Mouse (Mus musculus) MEL (cell line): ENCODE results near the gene Tjp2. TPM values are rescaled to one million over a fixed set of nuclear protein-coding genes. Genes with fewer than 3 reads are reported as not detected.

ENCODE experiments used
- DNase-seq: peaks from one replicate; pipeline ENCODE4 v3.0.0; 2011; ENCODE audit warnings: low read depth, low spot score
- H3K27ac ChIP-seq: 2 replicates; pipeline ENCODE4 v1.5.1; 2012; ENCODE audit warnings: low read depth, mild to moderate bottlenecking, control low read depth, low read length, moderate library complexity; ENCODE audit not compliant: control insufficient read depth
- H3K27me3 ChIP-seq, 2 experiments: fragments of 150-350 bp in 1 of 2; sonication (generic) in 1 of 2; 2 replicates each; pipeline ENCODE4 v1.6.1; 2012; ENCODE audit warnings: low read length in 2 of 2, mild to moderate bottlenecking in 2 of 2, improper control_type of control experiment in 1 of 2, moderate library complexity in 1 of 2; ENCODE audit not compliant: insufficient read depth in 2 of 2, control insufficient read depth in 1 of 2
- H3K36me3 ChIP-seq, 2 experiments: 2 replicates each; pipeline ENCODE4 v1.6.1; 2012 to 2014; ENCODE audit warnings: low read length in 2 of 2, improper control_type of control experiment in 1 of 2, inconsistent platforms in 1 of 2, mild to moderate bottlenecking in 1 of 2; ENCODE audit not compliant: insufficient read depth in 2 of 2, control insufficient read depth in 1 of 2
- H3K4me1 ChIP-seq, 2 experiments: fragments of 150-350 bp in 1 of 2; sonication (generic) in 1 of 2; 2 replicates each; pipeline ENCODE4 v1.6.1; 2012; ENCODE audit warnings: low read length in 2 of 2, improper control_type of control experiment in 1 of 2, mild to moderate bottlenecking in 1 of 2; ENCODE audit not compliant: insufficient read depth in 2 of 2, control insufficient read depth in 1 of 2
- H3K4me3 ChIP-seq, 2 experiments: fragments of 150-350 bp in 1 of 2; sonication (generic) in 1 of 2; 2 replicates each; pipeline ENCODE4 v1.5.1; 2012; ENCODE audit warnings: low read depth in 2 of 2, low read length in 2 of 2, mild to moderate bottlenecking in 2 of 2, moderate library complexity in 2 of 2, control low read depth in 1 of 2, improper control_type of control experiment in 1 of 2; ENCODE audit not compliant: control insufficient read depth in 1 of 2, insufficient read depth in 1 of 2
- H3K79me2 ChIP-seq: 2 replicates; pipeline ENCODE4 v1.6.1; 2012; ENCODE audit warnings: mild to moderate bottlenecking, low read length, moderate library complexity; ENCODE audit not compliant: control insufficient read depth, poor library complexity, insufficient read depth
- H3K9ac ChIP-seq: 2 replicates; pipeline ENCODE4 v1.6.1; 2012; ENCODE audit warnings: low read depth, mild to moderate bottlenecking, control low read depth, low read length, moderate library complexity; ENCODE audit not compliant: control insufficient read depth, poor library complexity, severe bottlenecking
- H3K9me3 ChIP-seq: fragments of 150-350 bp; sonication (generic); replicated peaks from 2 replicates; pipeline ENCODE4 v1.6.1; 2012; ENCODE audit warnings: mild to moderate bottlenecking, low read length, improper control_type of control experiment, moderate library complexity; ENCODE audit not compliant: insufficient read depth
- BHLHE40 ChIP-seq: IDR thresholded peaks from 2 replicates; pipeline ENCODE4 v1.6.1; 2012; ENCODE audit warnings: low read depth, mild to moderate bottlenecking, inconsistent platforms, low read length, improper control_type of control experiment, borderline replicate concordance
- CHD2 ChIP-seq: IDR thresholded peaks from 2 replicates; pipeline ENCODE4 v1.6.1; 2011; ENCODE audit warnings: low read length, improper control_type of control experiment
- EP300 ChIP-seq, 2 experiments: IDR thresholded peaks; 2 replicates each; pipeline ENCODE4 v1.6.1; 2011; ENCODE audit warnings: improper control_type of control experiment in 2 of 2, low read length in 2 of 2, low read depth in 1 of 2, mild to moderate bottlenecking in 1 of 2
- GABPA ChIP-seq: IDR thresholded peaks from 2 replicates; pipeline ENCODE4 v1.6.1; 2012; ENCODE audit warnings: low read depth, mild to moderate bottlenecking, inconsistent platforms, low read length, improper control_type of control experiment, moderate library complexity
- GATA1 ChIP-seq: IDR thresholded peaks from 2 replicates; pipeline ENCODE4 v1.6.1; 2011; ENCODE audit warnings: low read depth, low read length, improper control_type of control experiment
- HCFC1 ChIP-seq: IDR thresholded peaks from 2 replicates; pipeline ENCODE4 v1.6.1; 2012; ENCODE audit warnings: low read depth, mild to moderate bottlenecking, inconsistent platforms, low read length, improper control_type of control experiment, moderate library complexity
- JUND ChIP-seq: IDR thresholded peaks from 2 replicates; pipeline ENCODE4 v1.6.1; 2011; ENCODE audit warnings: low read depth, mild to moderate bottlenecking, improper control_type of control experiment, low read length
- KAT2A ChIP-seq: conservative IDR thresholded peaks from 2 replicates; pipeline ENCODE4 v1.6.1; 2012; ENCODE audit warnings: low read depth, low read length, improper control_type of control experiment, inconsistent platforms
- MAX ChIP-seq: IDR thresholded peaks from 2 replicates; pipeline ENCODE4 v1.6.1; 2011; ENCODE audit warnings: low read length, improper control_type of control experiment
- MAZ ChIP-seq: IDR thresholded peaks from 2 replicates; pipeline ENCODE4 v1.6.1; 2012; ENCODE audit warnings: low read depth, mild to moderate bottlenecking, inconsistent platforms, low read length, improper control_type of control experiment
- MEF2A ChIP-seq: IDR thresholded peaks from 2 replicates; pipeline ENCODE4 v1.6.1; 2014; ENCODE audit warnings: low read depth, mild to moderate bottlenecking, inconsistent platforms, low read length, improper control_type of control experiment; ENCODE audit not compliant: poor library complexity, insufficient replicate concordance, severe bottlenecking; ENCODE audit errors: extremely low read depth
- MXI1 ChIP-seq: IDR thresholded peaks from 2 replicates; pipeline ENCODE4 v1.6.1; 2011; ENCODE audit warnings: mild to moderate bottlenecking, low read depth, low read length, improper control_type of control experiment
- MYB ChIP-seq: IDR thresholded peaks from 2 replicates; pipeline ENCODE4 v1.6.1; 2011; ENCODE audit warnings: mild to moderate bottlenecking, low read depth, low read length, improper control_type of control experiment
- MYC ChIP-seq: IDR thresholded peaks from 2 replicates; pipeline ENCODE4 v1.6.1; 2011; ENCODE audit warnings: low read depth, mild to moderate bottlenecking, low read length, improper control_type of control experiment, moderate library complexity
- NELFE ChIP-seq: IDR thresholded peaks from 2 replicates; pipeline ENCODE4 v1.6.1; 2011; ENCODE audit warnings: low read depth, low read length, improper control_type of control experiment
- NRF1 ChIP-seq: IDR thresholded peaks from 2 replicates; pipeline ENCODE4 v1.6.1; 2014; ENCODE audit warnings: low read depth, mild to moderate bottlenecking, inconsistent platforms, low read length, improper control_type of control experiment, moderate library complexity; ENCODE audit not compliant: poor library complexity, insufficient read depth, severe bottlenecking
- POLR2A ChIP-seq, 2 experiments: IDR thresholded peaks; 2 replicates each; pipeline ENCODE4 v1.6.1; 2011 to 2012; ENCODE audit warnings: low read length in 2 of 2, mild to moderate bottlenecking in 2 of 2, control low read depth in 1 of 2, improper control_type of control experiment in 1 of 2, low read depth in 1 of 2, moderate library complexity in 1 of 2; ENCODE audit not compliant: control insufficient read depth in 1 of 2, insufficient read depth in 1 of 2, poor library complexity in 1 of 2
- RAD21 ChIP-seq: IDR thresholded peaks from 2 replicates; pipeline ENCODE4 v1.6.1; 2011; ENCODE audit warnings: mild to moderate bottlenecking, low read depth, low read length, improper control_type of control experiment
- RCOR1 ChIP-seq: IDR thresholded peaks from 2 replicates; pipeline ENCODE4 v1.6.1; 2012; ENCODE audit warnings: low read depth, mild to moderate bottlenecking, inconsistent platforms, low read length, improper control_type of control experiment
- SIN3A ChIP-seq: IDR thresholded peaks from 2 replicates; pipeline ENCODE4 v1.6.1; 2012; ENCODE audit warnings: low read length, improper control_type of control experiment, inconsistent platforms
- SMC3 ChIP-seq: IDR thresholded peaks from 2 replicates; pipeline ENCODE4 v1.6.1; 2011; ENCODE audit warnings: low read depth, low read length, improper control_type of control experiment
- TAL1 ChIP-seq: IDR thresholded peaks from 2 replicates; pipeline ENCODE4 v1.6.1; 2012; ENCODE audit warnings: mild to moderate bottlenecking, inconsistent platforms, low read length, moderate library complexity, mixed read lengths
- TCF12 ChIP-seq: IDR thresholded peaks from 2 replicates; pipeline ENCODE4 v1.6.1; 2014; ENCODE audit warnings: low read depth, mild to moderate bottlenecking, inconsistent platforms, low read length, improper control_type of control experiment, moderate library complexity
- USF2 ChIP-seq, 2 experiments: IDR thresholded peaks; 2 replicates each; pipeline ENCODE4 v1.6.1; 2011 to 2012; ENCODE audit warnings: improper control_type of control experiment in 2 of 2, low read length in 2 of 2, borderline replicate concordance in 1 of 2, inconsistent platforms in 1 of 2, low read depth in 1 of 2, mild to moderate bottlenecking in 1 of 2; ENCODE audit not compliant: insufficient read depth in 1 of 2
- ZC3H11A ChIP-seq: IDR thresholded peaks from 2 replicates; pipeline ENCODE4 v1.6.1; 2012; ENCODE audit warnings: low read depth, mild to moderate bottlenecking, inconsistent platforms, low read length, improper control_type of control experiment
- ZMIZ1 ChIP-seq: IDR thresholded peaks from 2 replicates; pipeline ENCODE4 v1.6.1; 2012; ENCODE audit warnings: low read depth, mild to moderate bottlenecking, inconsistent platforms, low read length, improper control_type of control experiment, moderate library complexity
- ZNF384 ChIP-seq: IDR thresholded peaks from 2 replicates; pipeline ENCODE4 v1.6.1; 2012; ENCODE audit warnings: low read depth, mild to moderate bottlenecking, inconsistent platforms, low read length, improper control_type of control experiment
- polyA plus RNA-seq, 2 experiments: library from polyadenylated mRNA; stranded (reverse) in 1 of 2; unstranded in 1 of 2; fragments of >175 nt in 1 of 2; fragments of >200 nt in 1 of 2; gene quantifications; 2 replicates each; pipeline versions ENCODE4 v1.2.1 to v1.2.4; 2012; ENCODE audit warnings: low replicate concordance in 2 of 2, low read depth in 1 of 2; ENCODE audit not compliant: insufficient read length in 2 of 2, insufficient read depth in 1 of 2, missing spikeins in 1 of 2
- total RNA-seq: library from RNA; depleted of rRNA; stranded (reverse); fragments of 300-350 nt; gene quantifications from 2 replicates; pipeline ENCODE4 v1.2.3, GENCODE M21; 2012

Tjp2 gene
- total and polyA plus RNA-seq, 3 experiments, result 3.0 to 8.3 TPM; not detected in 1

DNA sequence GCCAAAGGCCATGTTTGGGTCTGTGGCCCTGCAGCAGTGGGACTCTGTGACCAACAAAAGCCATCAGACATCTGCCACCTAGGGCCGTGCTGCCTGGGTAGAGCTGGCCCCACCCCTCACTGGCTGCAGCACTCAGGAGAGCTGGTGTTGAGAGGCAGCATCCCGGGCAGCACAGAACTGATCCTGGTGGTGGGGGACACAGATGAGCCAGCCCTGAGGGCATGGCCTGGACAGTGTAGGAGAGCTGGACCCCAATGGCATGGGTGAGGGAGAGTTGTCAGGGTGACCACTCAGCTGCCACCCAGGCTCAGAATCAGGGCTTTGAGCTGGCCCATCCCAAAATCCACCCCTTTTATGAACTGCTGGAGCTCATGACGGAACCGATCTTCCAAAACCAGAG is 87.4 kb downstream of the Tjp2 start:
- Histone ChIP-seq H3K4me1 (no peaks in the 10 kb centered on the region), H3K36me3 (no peaks in the 10 kb centered on the region), H3K27ac (no peak overlapping the region), H3K9ac (no peak overlapping the region), H3K79me2 (no peaks in the 10 kb centered on the region), H3K27me3 (no peaks in the 10 kb centered on the region), H3K4me3 (no peak overlapping the region), H3K9me3 (no peaks in the 10 kb centered on the region)
- no peak for DNase-seq
- TF ChIP-seq POLR2A (IDR thresholded peaks at IDR 0.05; ENCODE audit: control insufficient read depth in 1 of 2, insufficient read depth in 1 of 2, low read depth in 1 of 2, low read length in 2 of 2, poor library complexity in 1 of 2), result no peak
- TF ChIP-seq NELFE, result no peak
- no peak for TF ChIP-seq RAD21
- no peak for TF ChIP-seq MAX
- no peak for TF ChIP-seq SMC3
- TF ChIP-seq GATA1, result no peak
- no peak for TF ChIP-seq GABPA
- no peak for TF ChIP-seq NRF1
- TF ChIP-seq ZC3H11A, result no peak

DNA sequence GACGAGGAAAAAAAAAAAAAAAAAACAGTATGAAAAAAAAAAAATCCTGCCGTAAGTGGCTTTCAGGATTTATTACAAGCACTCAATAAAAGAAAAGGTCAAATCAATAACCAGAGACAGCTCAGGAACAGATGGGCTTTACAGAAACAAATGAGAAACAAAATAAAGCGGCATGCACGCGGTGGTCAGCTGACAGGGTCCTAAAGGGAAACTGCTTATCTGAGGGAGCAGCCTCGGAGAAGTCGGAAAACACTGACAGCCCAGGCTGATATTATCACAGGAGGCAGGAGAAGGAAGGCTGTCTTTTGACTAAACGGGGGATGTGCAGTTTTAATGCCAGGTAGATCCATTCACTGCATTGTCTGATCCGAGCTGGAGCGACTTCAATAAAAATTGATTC is 89.8 kb downstream of the Tjp2 start:
- Histone ChIP-seq H3K79me2 (no peaks in the 10 kb centered on the region), H3K9me3 (no peaks in the 10 kb centered on the region), H3K4me3 (no peak overlapping the region), H3K4me1 (no peaks in the 10 kb centered on the region), H3K27ac (no peak overlapping the region)
- TF ChIP-seq RAD21, result no peak
- TF ChIP-seq SIN3A, result no peak
- TF ChIP-seq RCOR1, result no peak
- no peak for TF ChIP-seq MEF2A
- no peak for TF ChIP-seq CHD2
- no peak for TF ChIP-seq MAZ
- no peak for TF ChIP-seq MYB
- TF ChIP-seq TCF12, result no peak
- no peak for TF ChIP-seq POLR2A (IDR thresholded peaks at IDR 0.05; ENCODE audit: control insufficient read depth in 1 of 2, insufficient read depth in 1 of 2, low read depth in 1 of 2, low read length in 2 of 2, poor library complexity in 1 of 2)
- TF ChIP-seq HCFC1, result no peak
- no peak for TF ChIP-seq ZNF384
- TF ChIP-seq KAT2A, result no peak
- no peak for TF ChIP-seq ZMIZ1
- no peak for TF ChIP-seq USF2 (IDR thresholded peaks at IDR 0.05; ENCODE audit: borderline replicate concordance in 1 of 2, insufficient read depth in 1 of 2, low read depth in 1 of 2, low read length in 2 of 2)
- TF ChIP-seq JUND, result no peak
- TF ChIP-seq MXI1, result no peak
- TF ChIP-seq MYC, result no peak
- no peak for TF ChIP-seq TAL1
- no peak for TF ChIP-seq BHLHE40
- TF ChIP-seq EP300 (IDR thresholded peaks at IDR 0.05; ENCODE audit: low read depth in 1 of 2, low read length in 2 of 2), result no peak
- TF ChIP-seq, all 39 proteins: peak for 0
- H3K27me3 ChIP-seq, result no peaks in the 10 kb centered on the region
- DNase-seq, result no peak
- H3K36me3 ChIP-seq, result no peaks in the 10 kb centered on the region
- no peak overlapping the region for H3K9ac ChIP-seq
